Mouse (Mus musculus) MEL (cell line): ENCODE results near the gene Slc2a3. TPM values are rescaled to one million over a fixed set of nuclear protein-coding genes. Genes with fewer than 3 reads are reported as not detected.

Experiments used
- DNase-seq: peaks from one replicate; pipeline ENCODE4 v3.0.0; 2011; ENCODE audit warnings: low read depth, low spot score
- H3K27ac ChIP-seq: 2 replicates; pipeline ENCODE4 v1.5.1; 2012; ENCODE audit warnings: low read depth, mild to moderate bottlenecking, control low read depth, low read length, moderate library complexity; ENCODE audit not compliant: control insufficient read depth
- H3K27me3 ChIP-seq, 2 experiments: fragments of 150-350 bp in 1 of 2; sonication (generic) in 1 of 2; 2 replicates each; pipeline ENCODE4 v1.6.1; 2012; ENCODE audit warnings: low read length in 2 of 2, mild to moderate bottlenecking in 2 of 2, improper control_type of control experiment in 1 of 2, moderate library complexity in 1 of 2; ENCODE audit not compliant: insufficient read depth in 2 of 2, control insufficient read depth in 1 of 2
- H3K36me3 ChIP-seq, 2 experiments: 2 replicates each; pipeline ENCODE4 v1.6.1; 2012 to 2014; ENCODE audit warnings: low read length in 2 of 2, improper control_type of control experiment in 1 of 2, inconsistent platforms in 1 of 2, mild to moderate bottlenecking in 1 of 2; ENCODE audit not compliant: insufficient read depth in 2 of 2, control insufficient read depth in 1 of 2
- H3K4me1 ChIP-seq, 2 experiments: fragments of 150-350 bp in 1 of 2; sonication (generic) in 1 of 2; 2 replicates each; pipeline ENCODE4 v1.6.1; 2012; ENCODE audit warnings: low read length in 2 of 2, improper control_type of control experiment in 1 of 2, mild to moderate bottlenecking in 1 of 2; ENCODE audit not compliant: insufficient read depth in 2 of 2, control insufficient read depth in 1 of 2
- H3K4me3 ChIP-seq, 2 experiments: fragments of 150-350 bp in 1 of 2; sonication (generic) in 1 of 2; 2 replicates each; pipeline ENCODE4 v1.5.1; 2012; ENCODE audit warnings: low read depth in 2 of 2, low read length in 2 of 2, mild to moderate bottlenecking in 2 of 2, moderate library complexity in 2 of 2, control low read depth in 1 of 2, improper control_type of control experiment in 1 of 2; ENCODE audit not compliant: control insufficient read depth in 1 of 2, insufficient read depth in 1 of 2
- H3K79me2 ChIP-seq: 2 replicates; pipeline ENCODE4 v1.6.1; 2012; ENCODE audit warnings: mild to moderate bottlenecking, low read length, moderate library complexity; ENCODE audit not compliant: control insufficient read depth, poor library complexity, insufficient read depth
- H3K9ac ChIP-seq: 2 replicates; pipeline ENCODE4 v1.6.1; 2012; ENCODE audit warnings: low read depth, mild to moderate bottlenecking, control low read depth, low read length, moderate library complexity; ENCODE audit not compliant: control insufficient read depth, poor library complexity, severe bottlenecking
- H3K9me3 ChIP-seq: fragments of 150-350 bp; sonication (generic); replicated peaks from 2 replicates; pipeline ENCODE4 v1.6.1; 2012; ENCODE audit warnings: mild to moderate bottlenecking, low read length, improper control_type of control experiment, moderate library complexity; ENCODE audit not compliant: insufficient read depth
- BHLHE40 ChIP-seq: IDR thresholded peaks from 2 replicates; pipeline ENCODE4 v1.6.1; 2012; ENCODE audit warnings: low read depth, mild to moderate bottlenecking, inconsistent platforms, low read length, improper control_type of control experiment, borderline replicate concordance
- CHD2 ChIP-seq: IDR thresholded peaks from 2 replicates; pipeline ENCODE4 v1.6.1; 2011; ENCODE audit warnings: low read length, improper control_type of control experiment
- CTCF ChIP-seq, 3 experiments: IDR thresholded peaks in 2 of 3; conservative IDR thresholded peaks in 1 of 3; 2 replicates each; pipeline ENCODE4 v1.5.1; 2011 to 2012; ENCODE audit warnings: low read length in 3 of 3, low read depth in 2 of 3, mild to moderate bottlenecking in 2 of 3, improper control_type of control experiment in 1 of 3, inconsistent platforms in 1 of 3, mixed read lengths in 1 of 3, moderate library complexity in 1 of 3; ENCODE audit not compliant: control insufficient read depth in 1 of 3, insufficient read depth in 1 of 3, poor library complexity in 1 of 3, severe bottlenecking in 1 of 3
- E2F4 ChIP-seq: IDR thresholded peaks from 2 replicates; pipeline ENCODE4 v1.6.1; 2011; ENCODE audit warnings: low read depth, low read length, improper control_type of control experiment, borderline replicate concordance
- ELF1 ChIP-seq: IDR thresholded peaks from 2 replicates; pipeline ENCODE4 v1.6.1; 2014; ENCODE audit warnings: low read depth, mild to moderate bottlenecking, inconsistent platforms, low read length, improper control_type of control experiment, moderate library complexity
- EP300 ChIP-seq, 2 experiments: IDR thresholded peaks; 2 replicates each; pipeline ENCODE4 v1.6.1; 2011; ENCODE audit warnings: improper control_type of control experiment in 2 of 2, low read length in 2 of 2, low read depth in 1 of 2, mild to moderate bottlenecking in 1 of 2
- ETS1 ChIP-seq: IDR thresholded peaks from 2 replicates; pipeline ENCODE4 v1.6.1; 2012; ENCODE audit warnings: low read depth, mild to moderate bottlenecking, inconsistent platforms, low read length, improper control_type of control experiment, moderate library complexity
- GABPA ChIP-seq: IDR thresholded peaks from 2 replicates; pipeline ENCODE4 v1.6.1; 2012; ENCODE audit warnings: low read depth, mild to moderate bottlenecking, inconsistent platforms, low read length, improper control_type of control experiment, moderate library complexity
- GATA1 ChIP-seq: IDR thresholded peaks from 2 replicates; pipeline ENCODE4 v1.6.1; 2011; ENCODE audit warnings: low read depth, low read length, improper control_type of control experiment
- HCFC1 ChIP-seq: IDR thresholded peaks from 2 replicates; pipeline ENCODE4 v1.6.1; 2012; ENCODE audit warnings: low read depth, mild to moderate bottlenecking, inconsistent platforms, low read length, improper control_type of control experiment, moderate library complexity
- JUND ChIP-seq: IDR thresholded peaks from 2 replicates; pipeline ENCODE4 v1.6.1; 2011; ENCODE audit warnings: low read depth, mild to moderate bottlenecking, improper control_type of control experiment, low read length
- KAT2A ChIP-seq: conservative IDR thresholded peaks from 2 replicates; pipeline ENCODE4 v1.6.1; 2012; ENCODE audit warnings: low read depth, low read length, improper control_type of control experiment, inconsistent platforms
- MAFK ChIP-seq: IDR thresholded peaks from 2 replicates; pipeline ENCODE4 v1.6.1; 2011; ENCODE audit warnings: low read depth, mild to moderate bottlenecking, low read length, improper control_type of control experiment, borderline replicate concordance
- MAX ChIP-seq: IDR thresholded peaks from 2 replicates; pipeline ENCODE4 v1.6.1; 2011; ENCODE audit warnings: low read length, improper control_type of control experiment
- MEF2A ChIP-seq: IDR thresholded peaks from 2 replicates; pipeline ENCODE4 v1.6.1; 2014; ENCODE audit warnings: low read depth, mild to moderate bottlenecking, inconsistent platforms, low read length, improper control_type of control experiment; ENCODE audit not compliant: poor library complexity, insufficient replicate concordance, severe bottlenecking; ENCODE audit errors: extremely low read depth
- MXI1 ChIP-seq: IDR thresholded peaks from 2 replicates; pipeline ENCODE4 v1.6.1; 2011; ENCODE audit warnings: mild to moderate bottlenecking, low read depth, low read length, improper control_type of control experiment
- MYB ChIP-seq: IDR thresholded peaks from 2 replicates; pipeline ENCODE4 v1.6.1; 2011; ENCODE audit warnings: mild to moderate bottlenecking, low read depth, low read length, improper control_type of control experiment
- NRF1 ChIP-seq: IDR thresholded peaks from 2 replicates; pipeline ENCODE4 v1.6.1; 2014; ENCODE audit warnings: low read depth, mild to moderate bottlenecking, inconsistent platforms, low read length, improper control_type of control experiment, moderate library complexity; ENCODE audit not compliant: poor library complexity, insufficient read depth, severe bottlenecking
- POLR2A ChIP-seq, 2 experiments: IDR thresholded peaks; 2 replicates each; pipeline ENCODE4 v1.6.1; 2011 to 2012; ENCODE audit warnings: low read length in 2 of 2, mild to moderate bottlenecking in 2 of 2, control low read depth in 1 of 2, improper control_type of control experiment in 1 of 2, low read depth in 1 of 2, moderate library complexity in 1 of 2; ENCODE audit not compliant: control insufficient read depth in 1 of 2, insufficient read depth in 1 of 2, poor library complexity in 1 of 2
- POLR2AphosphoS2 ChIP-seq: IDR thresholded peaks from 2 replicates; pipeline ENCODE4 v1.6.1; 2011; ENCODE audit warnings: low read length, improper control_type of control experiment
- POLR2AphosphoS5 ChIP-seq: IDR thresholded peaks from 2 replicates; pipeline ENCODE4 v1.6.1; 2012; ENCODE audit warnings: low read depth, borderline replicate concordance, mild to moderate bottlenecking, inconsistent platforms, low read length, moderate library complexity, mixed read lengths
- RAD21 ChIP-seq: IDR thresholded peaks from 2 replicates; pipeline ENCODE4 v1.6.1; 2011; ENCODE audit warnings: mild to moderate bottlenecking, low read depth, low read length, improper control_type of control experiment
- SIN3A ChIP-seq: IDR thresholded peaks from 2 replicates; pipeline ENCODE4 v1.6.1; 2012; ENCODE audit warnings: low read length, improper control_type of control experiment, inconsistent platforms
- TAL1 ChIP-seq: IDR thresholded peaks from 2 replicates; pipeline ENCODE4 v1.6.1; 2012; ENCODE audit warnings: mild to moderate bottlenecking, inconsistent platforms, low read length, moderate library complexity, mixed read lengths
- TBP ChIP-seq: IDR thresholded peaks from 2 replicates; pipeline ENCODE4 v1.8.0; 2011; ENCODE audit warnings: low read depth, low read length, improper control_type of control experiment
- TCF12 ChIP-seq: IDR thresholded peaks from 2 replicates; pipeline ENCODE4 v1.6.1; 2014; ENCODE audit warnings: low read depth, mild to moderate bottlenecking, inconsistent platforms, low read length, improper control_type of control experiment, moderate library complexity
- UBTF ChIP-seq: IDR thresholded peaks from 2 replicates; pipeline ENCODE4 v1.6.1; 2012; ENCODE audit warnings: low read depth, mild to moderate bottlenecking, inconsistent platforms, low read length, improper control_type of control experiment, moderate library complexity, borderline replicate concordance; ENCODE audit not compliant: insufficient read depth
- USF2 ChIP-seq, 2 experiments: IDR thresholded peaks; 2 replicates each; pipeline ENCODE4 v1.6.1; 2011 to 2012; ENCODE audit warnings: improper control_type of control experiment in 2 of 2, low read length in 2 of 2, borderline replicate concordance in 1 of 2, inconsistent platforms in 1 of 2, low read depth in 1 of 2, mild to moderate bottlenecking in 1 of 2; ENCODE audit not compliant: insufficient read depth in 1 of 2
- ZC3H11A ChIP-seq: IDR thresholded peaks from 2 replicates; pipeline ENCODE4 v1.6.1; 2012; ENCODE audit warnings: low read depth, mild to moderate bottlenecking, inconsistent platforms, low read length, improper control_type of control experiment
- ZMIZ1 ChIP-seq: IDR thresholded peaks from 2 replicates; pipeline ENCODE4 v1.6.1; 2012; ENCODE audit warnings: low read depth, mild to moderate bottlenecking, inconsistent platforms, low read length, improper control_type of control experiment, moderate library complexity
- ZNF384 ChIP-seq: IDR thresholded peaks from 2 replicates; pipeline ENCODE4 v1.6.1; 2012; ENCODE audit warnings: low read depth, mild to moderate bottlenecking, inconsistent platforms, low read length, improper control_type of control experiment
- polyA plus RNA-seq, 2 experiments: library from polyadenylated mRNA; stranded (reverse) in 1 of 2; unstranded in 1 of 2; fragments of >175 nt in 1 of 2; fragments of >200 nt in 1 of 2; gene quantifications; 2 replicates each; pipeline versions ENCODE4 v1.2.1 to v1.2.4; 2012; ENCODE audit warnings: low replicate concordance in 2 of 2, low read depth in 1 of 2; ENCODE audit not compliant: insufficient read length in 2 of 2, insufficient read depth in 1 of 2, missing spikeins in 1 of 2
- total RNA-seq: library from RNA; depleted of rRNA; stranded (reverse); fragments of 300-350 nt; gene quantifications from 2 replicates; pipeline ENCODE4 v1.2.3, GENCODE M21; 2012

Gene Slc2a3
- total and polyA plus RNA-seq, 3 experiments, result 78.4 to 93.4 TPM; not detected in 1

DNA sequence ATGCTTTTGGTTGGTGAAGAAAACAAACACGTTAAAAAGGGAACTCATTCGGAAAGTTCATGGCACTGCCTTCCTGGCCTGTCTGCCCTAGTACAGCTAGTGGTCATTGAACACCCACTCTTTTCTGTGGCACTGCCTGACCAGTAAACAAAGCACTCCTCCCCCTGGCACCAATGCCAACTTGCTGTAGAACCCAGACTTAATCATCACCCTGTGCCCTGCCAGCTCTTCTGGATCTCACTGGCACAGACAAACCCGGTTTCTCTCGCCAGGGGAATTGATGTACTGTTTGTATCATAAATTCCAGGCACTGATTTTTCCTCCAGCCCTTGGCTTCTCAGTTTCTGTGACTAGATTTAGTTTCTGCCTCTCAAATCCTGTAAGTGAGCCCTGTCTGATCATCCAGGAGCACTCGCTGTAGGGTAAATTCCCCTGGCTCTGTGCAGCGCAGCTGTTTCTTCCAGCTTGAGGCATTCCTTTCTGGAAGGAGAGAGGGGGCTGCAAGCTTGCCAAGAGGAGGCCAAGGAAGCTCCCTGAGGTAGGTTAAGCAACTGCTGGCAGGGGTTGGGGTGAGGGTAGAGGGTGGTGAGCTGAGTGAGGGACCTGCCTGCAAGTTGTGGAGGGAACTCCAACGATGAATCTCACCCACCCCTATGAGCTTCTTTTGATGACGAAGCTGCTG lies 6.0 kb downstream of the Slc2a3 start:
- Histone ChIP-seq H3K27ac (no peak overlapping the region), H3K9ac (no peak overlapping the region), H3K4me3 (no peak overlapping the region), H3K9me3 (no peaks in the 10 kb centered on the region), H3K79me2 (no peaks in the 10 kb centered on the region; the same call in 1 of the 2 replicates), H3K36me3 (peaks cover 2% of the 10 kb centered on the region in 2 experiments; a peak in 2 of 4 replicates), H3K4me1 (no peaks in the 10 kb centered on the region), H3K27me3 (no peaks in the 10 kb centered on the region)
- no peak for DNase-seq
- TF ChIP-seq SIN3A (no peak), ELF1 (no peak), JUND (no peak), ZNF384 (no peak), MAX (no peak), TCF12 (no peak), MYB (no peak), HCFC1 (no peak), GABPA (no peak), MEF2A (no peak), CTCF (IDR thresholded peaks at IDR 0.05 in 2 of 3, conservative IDR thresholded peaks at IDR 0.05 in 1 of 3; ENCODE audit: control insufficient read depth in 1 of 3, insufficient read depth in 1 of 3, low read depth in 2 of 3, low read length in 3 of 3, poor library complexity in 1 of 3, severe bottlenecking in 1 of 3) (no peak), KAT2A (no peak), E2F4 (no peak), CHD2 (no peak), GATA1 (no peak), TBP (no peak), POLR2AphosphoS2 (no peak)

DNA sequence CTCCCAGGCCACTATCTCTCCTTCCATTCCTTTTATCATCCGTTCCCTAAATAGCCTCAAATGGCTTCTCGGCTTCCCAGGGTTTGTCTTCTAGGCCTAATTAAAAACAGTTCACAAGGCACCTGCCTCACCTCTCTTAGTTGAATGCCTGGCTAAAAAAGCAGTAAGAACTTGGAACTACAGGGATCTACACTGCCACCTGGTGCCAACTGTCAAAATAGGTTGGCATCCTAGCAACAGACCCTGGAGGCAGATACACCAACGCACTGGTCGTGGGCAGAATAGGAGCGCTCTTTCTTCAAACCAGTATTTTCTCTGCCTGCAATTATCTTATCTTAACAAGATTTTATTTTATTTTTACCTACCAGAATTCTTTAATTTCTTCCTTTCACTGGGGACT lies 15.2 kb downstream of the Slc2a3 start:
- DNase-seq, result peak; percentile 66
- no peaks in the 10 kb centered on the region for H3K36me3 ChIP-seq
- H3K27ac ChIP-seq, result no peak overlapping the region
- H3K79me2 ChIP-seq, result no peaks in the 10 kb centered on the region
- H3K4me3 ChIP-seq, result no peak overlapping the region
- no peaks in the 10 kb centered on the region for H3K27me3 ChIP-seq
- H3K9ac ChIP-seq, result no peak overlapping the region
- H3K4me1 ChIP-seq, result no peaks in the 10 kb centered on the region; a peak in 1 of 4 replicates
- no peaks in the 10 kb centered on the region for H3K9me3 ChIP-seq
- TF ChIP-seq BHLHE40 (0 out of 2 replicates have a peak, but pooled peaks have one; percentile 25), USF2 (IDR thresholded peaks at IDR 0.05; ENCODE audit: borderline replicate concordance in 1 of 2, insufficient read depth in 1 of 2, low read depth in 1 of 2, low read length in 2 of 2) (no peak), POLR2AphosphoS5 (no peak), MAX (no peak), MXI1 (no peak), RAD21 (peak; percentile 62), ETS1 (no peak), ZC3H11A (peak; percentile 75), NRF1 (no peak), KAT2A (no peak), CHD2 (no peak), UBTF (no peak), EP300 (IDR thresholded peaks at IDR 0.05; ENCODE audit: low read depth in 1 of 2, low read length in 2 of 2) (no peak), GATA1 (no peak), POLR2A (IDR thresholded peaks at IDR 0.05; ENCODE audit: control insufficient read depth in 1 of 2, insufficient read depth in 1 of 2, low read depth in 1 of 2, low read length in 2 of 2, poor library complexity in 1 of 2) (no peak), TAL1 (no peak), MYB (no peak), ZMIZ1 (no peak), TBP (no peak), MAFK (no peak)
